Mouse (Mus musculus): ENCODE results near the gene Lrig1. TPM values are rescaled to one million over a fixed set of nuclear protein-coding genes. Genes with fewer than 3 reads are reported as not detected.

The Lrig1 gene
- polyA plus RNA-seq, 1 experiment from 2014 or later: 18.0 TPM

- H3K4me2 ChIP-seq (replicated peaks; ENCODE audit: low read depth, low read length): no peak overlapping the region
- H3K9me3 ChIP-seq (ENCODE audit: control insufficient read depth, low read length): no peaks in the 10 kb centered on the region
- H3K4me3 ChIP-seq (ENCODE audit: low read depth, low read length): no peak overlapping the region
- H3K27ac ChIP-seq (ENCODE audit: low read depth, low read length): no peak overlapping the region
- WGBS: 81% methylated on average over 6 of the region's 6 CpGs
- H3K36me3 ChIP-seq (ENCODE audit: control insufficient read depth, insufficient read depth, low read length): no peaks in the 10 kb centered on the region
- no peak for ATAC-seq (ENCODE audit: low FRiP score)
- DNase-seq (ENCODE audit: low spot score): no peak
- H3K27me3 ChIP-seq (ENCODE audit: control insufficient read depth, insufficient read depth, low read length): no peaks in the 10 kb centered on the region
- peaks cover 7% of the 10 kb centered on the region; the same call in 1 of the 2 replicates for H3K4me1 ChIP-seq (replicated peaks; ENCODE audit: control insufficient read depth, insufficient read depth, low read length)
- H3K9ac ChIP-seq (ENCODE audit: low read depth, low read length): no peak overlapping the region
Measured at GRCm38 (mm10) chr6:94664000-94664399, 36.0 kb downstream of the Lrig1 start.

GRCm38 (mm10) chr6:94661923-94662322 lies 38.0 kb downstream of the Lrig1 start:
- Histone ChIP-seq H3K9me3 (ENCODE audit: control insufficient read depth, low read length) (no peaks in the 10 kb centered on the region), H3K36me3 (ENCODE audit: control insufficient read depth, insufficient read depth, low read length) (no peaks in the 10 kb centered on the region), H3K27ac (ENCODE audit: low read depth, low read length) (no peak overlapping the region), H3K4me2 (replicated peaks; ENCODE audit: low read depth, low read length) (no peak overlapping the region), H3K4me1 (replicated peaks; ENCODE audit: control insufficient read depth, insufficient read depth, low read length) (0 out of 2 replicates have a peak, but pooled peaks cover 2% of the 10 kb centered on the region), H3K27me3 (ENCODE audit: control insufficient read depth, insufficient read depth, low read length) (no peaks in the 10 kb centered on the region), H3K4me3 (ENCODE audit: low read depth, low read length) (no peak overlapping the region), H3K9ac (ENCODE audit: low read depth, low read length) (no peak overlapping the region)
- ATAC-seq (ENCODE audit: low FRiP score) (no peak), DNase-seq (ENCODE audit: low spot score) (no peak)
- WGBS: 85% methylated on average over 9 of the region's 9 CpGs

DNA sequence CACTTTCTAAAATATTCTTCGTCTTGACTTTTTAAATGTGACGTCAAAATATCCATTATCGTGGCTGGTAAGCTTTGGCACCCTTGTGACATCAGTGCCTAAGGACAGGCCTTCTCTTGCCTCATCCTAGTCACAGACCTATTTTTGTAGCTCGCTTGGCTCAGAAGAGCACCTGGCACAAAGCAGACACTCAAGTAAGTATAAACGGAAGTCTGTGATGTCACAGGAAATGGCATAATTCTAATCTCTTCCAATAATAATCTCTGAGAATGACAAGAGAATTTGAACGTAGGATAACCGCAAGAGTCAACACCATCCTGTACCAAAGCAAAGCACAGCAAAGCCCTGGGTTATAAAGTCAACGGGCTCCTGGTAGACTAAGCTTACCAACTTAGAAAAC lies 38.6 kb downstream of the Lrig1 start:
- Histone ChIP-seq H3K27me3 (ENCODE audit: control insufficient read depth, insufficient read depth, low read length) (no peaks in the 10 kb centered on the region), H3K9ac (ENCODE audit: low read depth, low read length) (no peak overlapping the region), H3K4me3 (ENCODE audit: low read depth, low read length) (no peak overlapping the region), H3K4me1 (replicated peaks; ENCODE audit: control insufficient read depth, insufficient read depth, low read length) (no peaks in the 10 kb centered on the region), H3K27ac (ENCODE audit: low read depth, low read length) (no peak overlapping the region), H3K9me3 (ENCODE audit: control insufficient read depth, low read length) (no peaks in the 10 kb centered on the region), H3K4me2 (replicated peaks; ENCODE audit: low read depth, low read length) (no peak overlapping the region), H3K36me3 (ENCODE audit: control insufficient read depth, insufficient read depth, low read length) (no peaks in the 10 kb centered on the region)
- no peak for ATAC-seq (ENCODE audit: low FRiP score)
- WGBS: 94% methylated on average over 8 of the region's 8 CpGs
- DNase-seq (ENCODE audit: low spot score): no peak

DNA sequence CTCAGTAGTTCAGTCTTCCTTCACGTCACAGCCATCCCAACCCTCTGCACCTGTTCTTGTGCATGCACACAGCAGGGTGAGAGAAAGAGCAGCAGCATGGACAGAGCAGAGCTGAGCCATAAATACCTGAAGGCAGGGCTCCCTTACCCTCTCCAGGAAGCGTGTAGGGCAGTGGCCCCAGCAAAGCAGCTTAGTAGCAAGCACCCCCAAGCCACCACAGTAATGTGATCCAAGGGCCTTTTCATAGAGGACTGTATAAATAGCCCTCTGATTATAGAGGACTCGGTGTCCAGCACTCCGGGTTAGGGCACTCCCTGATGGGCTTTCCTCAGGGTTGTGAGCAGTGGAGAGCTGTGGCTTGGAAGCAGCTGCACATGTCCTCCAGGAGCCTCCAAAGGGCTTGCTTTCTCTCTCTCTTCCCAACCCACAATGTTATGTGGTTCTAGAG lies 40.0 kb downstream of the Lrig1 start:
- H3K9me3 ChIP-seq (ENCODE audit: control insufficient read depth, low read length): no peaks in the 10 kb centered on the region
- H3K4me3 ChIP-seq (ENCODE audit: low read depth, low read length): no peak overlapping the region
- H3K27me3 ChIP-seq (ENCODE audit: control insufficient read depth, insufficient read depth, low read length): no peaks in the 10 kb centered on the region
- 82% methylated on average over 4 of the region's 4 CpGs for WGBS
- ATAC-seq (ENCODE audit: low FRiP score) (no peak), DNase-seq (ENCODE audit: low spot score) (no peak)
- H3K36me3 ChIP-seq (ENCODE audit: control insufficient read depth, insufficient read depth, low read length): no peaks in the 10 kb centered on the region
- H3K9ac ChIP-seq (ENCODE audit: low read depth, low read length): no peak overlapping the region
- H3K4me1 ChIP-seq (replicated peaks; ENCODE audit: control insufficient read depth, insufficient read depth, low read length): no peaks in the 10 kb centered on the region
- H3K27ac ChIP-seq (ENCODE audit: low read depth, low read length): no peak overlapping the region
- H3K4me2 ChIP-seq (replicated peaks; ENCODE audit: low read depth, low read length): no peak overlapping the region

- no peak overlapping the region for H3K27ac ChIP-seq (ENCODE audit: low read depth, low read length)
- ATAC-seq (ENCODE audit: low FRiP score): no peak
- no peak overlapping the region for H3K4me2 ChIP-seq (replicated peaks; ENCODE audit: low read depth, low read length)
- no peaks in the 10 kb centered on the region for H3K4me1 ChIP-seq (replicated peaks; ENCODE audit: control insufficient read depth, insufficient read depth, low read length)
- WGBS: 57% methylated on average over 6 of the region's 6 CpGs
- no peaks in the 10 kb centered on the region for H3K36me3 ChIP-seq (ENCODE audit: control insufficient read depth, insufficient read depth, low read length)
- no peaks in the 10 kb centered on the region for H3K9me3 ChIP-seq (ENCODE audit: control insufficient read depth, low read length)
- DNase-seq (ENCODE audit: low spot score): no peak
- H3K27me3 ChIP-seq (ENCODE audit: control insufficient read depth, insufficient read depth, low read length): no peaks in the 10 kb centered on the region
- H3K4me3 ChIP-seq (ENCODE audit: low read depth, low read length): no peak overlapping the region
- no peak overlapping the region for H3K9ac ChIP-seq (ENCODE audit: low read depth, low read length)
Measured at GRCm38 (mm10) chr6:94658136-94658480, 41.9 kb downstream of the Lrig1 start.

DNA sequence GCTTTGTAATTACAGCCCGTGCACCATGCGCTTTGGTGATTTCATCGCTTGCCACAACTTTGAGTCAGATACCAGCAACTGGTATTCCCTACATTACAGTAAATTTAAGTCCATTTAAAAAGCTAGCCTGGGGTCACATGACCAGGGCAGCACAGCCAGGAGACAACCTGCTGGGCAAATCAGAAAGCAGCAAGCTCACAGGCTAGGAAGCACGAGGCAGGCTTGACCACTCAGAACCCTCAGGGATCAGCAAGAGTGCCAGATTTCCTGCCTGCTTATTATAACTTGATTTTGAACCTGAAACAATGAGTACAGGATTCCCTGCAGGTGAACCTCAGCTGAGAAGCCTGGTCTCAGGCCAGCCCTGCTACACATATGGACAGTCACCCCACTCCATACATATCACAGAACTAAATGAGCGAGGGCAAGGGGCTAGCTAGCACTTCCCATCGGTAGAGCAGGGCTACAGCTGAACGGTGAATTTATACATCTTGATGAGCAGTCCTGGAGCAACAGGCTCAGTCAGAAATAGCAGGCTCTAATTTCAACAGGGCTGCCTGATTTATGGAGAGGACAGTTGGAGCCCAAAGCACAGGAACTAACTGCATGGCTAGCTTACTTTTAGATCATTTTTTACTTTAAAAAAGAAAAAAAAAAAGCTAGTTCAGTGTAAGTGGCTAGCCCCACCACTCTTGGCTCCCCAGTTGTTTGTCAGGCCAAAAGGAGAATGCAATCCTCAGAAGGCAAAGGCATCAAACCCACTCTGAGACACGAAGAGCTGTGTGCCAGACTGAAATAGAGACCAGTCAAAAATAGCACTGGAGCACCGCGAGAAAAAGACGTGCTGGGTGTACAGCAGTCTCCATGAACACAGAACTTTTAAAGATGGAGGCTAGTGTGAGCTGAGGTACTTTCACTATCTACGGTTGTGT lies 42.5 kb downstream of the Lrig1 start:
- Histone ChIP-seq H3K9ac (ENCODE audit: low read depth, low read length) (no peak overlapping the region), H3K4me1 (replicated peaks; ENCODE audit: control insufficient read depth, insufficient read depth, low read length) (no peaks in the 10 kb centered on the region), H3K9me3 (ENCODE audit: control insufficient read depth, low read length) (no peaks in the 10 kb centered on the region), H3K27me3 (ENCODE audit: control insufficient read depth, insufficient read depth, low read length) (no peaks in the 10 kb centered on the region), H3K36me3 (ENCODE audit: control insufficient read depth, insufficient read depth, low read length) (no peaks in the 10 kb centered on the region), H3K27ac (ENCODE audit: low read depth, low read length) (no peak overlapping the region), H3K4me3 (ENCODE audit: low read depth, low read length) (no peak overlapping the region), H3K4me2 (replicated peaks; ENCODE audit: low read depth, low read length) (no peak overlapping the region)
- 79% methylated on average over 12 of the region's 12 CpGs for WGBS
- ATAC-seq (ENCODE audit: low FRiP score): no peak
- no peak for DNase-seq (ENCODE audit: low spot score)

GRCm38 (mm10) chr6:94655818-94656478 lies 44.0 kb downstream of the Lrig1 start:
- Histone ChIP-seq H3K9ac (ENCODE audit: low read depth, low read length) (no peak overlapping the region), H3K27ac (ENCODE audit: low read depth, low read length) (no peak overlapping the region), H3K4me3 (ENCODE audit: low read depth, low read length) (no peak overlapping the region), H3K4me2 (replicated peaks; ENCODE audit: low read depth, low read length) (no peak overlapping the region), H3K36me3 (ENCODE audit: control insufficient read depth, insufficient read depth, low read length) (no peaks in the 10 kb centered on the region), H3K9me3 (ENCODE audit: control insufficient read depth, low read length) (no peaks in the 10 kb centered on the region), H3K27me3 (ENCODE audit: control insufficient read depth, insufficient read depth, low read length) (no peaks in the 10 kb centered on the region), H3K4me1 (replicated peaks; ENCODE audit: control insufficient read depth, insufficient read depth, low read length) (no peaks in the 10 kb centered on the region)
- 70% methylated on average over 5 of the region's 5 CpGs for WGBS
- no peak for DNase-seq (ENCODE audit: low spot score)
- no peak for ATAC-seq (ENCODE audit: low FRiP score)

GRCm38 (mm10) chr6:94653388-94654316 lies 46.3 kb downstream of the Lrig1 start:
- no peak overlapping the region for H3K4me3 ChIP-seq (ENCODE audit: low read depth, low read length)
- H3K9me3 ChIP-seq (ENCODE audit: control insufficient read depth, low read length): no peaks in the 10 kb centered on the region
- WGBS: 77% methylated on average over 10 of the region's 10 CpGs
- H3K36me3 ChIP-seq (ENCODE audit: control insufficient read depth, insufficient read depth, low read length): no peaks in the 10 kb centered on the region
- H3K4me2 ChIP-seq (replicated peaks; ENCODE audit: low read depth, low read length): no peak overlapping the region
- H3K4me1 ChIP-seq (replicated peaks; ENCODE audit: control insufficient read depth, insufficient read depth, low read length): 0 out of 2 replicates have a peak, but pooled peaks cover 2% of the 10 kb centered on the region
- no peak overlapping the region for H3K9ac ChIP-seq (ENCODE audit: low read depth, low read length)
- ATAC-seq (ENCODE audit: low FRiP score) (no peak), DNase-seq (ENCODE audit: low spot score) (no peak)
- no peaks in the 10 kb centered on the region for H3K27me3 ChIP-seq (ENCODE audit: control insufficient read depth, insufficient read depth, low read length)
- no peak overlapping the region for H3K27ac ChIP-seq (ENCODE audit: low read depth, low read length)

Measured in hindbrain, embryonic 11.5 days (tissue).